Mouse (Mus musculus): ENCODE data around the gene Elobl. TPM values are rescaled to one million over a fixed set of nuclear protein-coding genes. Genes with fewer than 3 reads are reported as not detected.
"Not testable (repeated sequence)": the region's sequence is repeated elsewhere in the genome, so short reads cannot be mapped to it uniquely, and the experiment has no call there.

Gene Elobl
- not detected for total RNA-seq (2021)
- long read RNA-seq, experiment 1, result 0 reads
- long read RNA-seq, experiment 2, result 0 reads

GRCm38 (mm10) chr11:88966881-88967361 is at the start of gene Elobl:
TSS of gene Elobl (minus strand) at chr11:88966931.
- no peak for DNase-seq (ENCODE audit: low spot score in 2 of 2)

GRCm38 (mm10) chr11:89012241-89012640 is 45.5 kb upstream of the Elobl start:
- DNase-seq (ENCODE audit: low spot score in 2 of 2), result no peak

- DNase-seq (ENCODE audit: low spot score in 2 of 2), result no peak
These were observed 42.8 kb upstream of the Elobl start for GRCm38 (mm10) chr11:89009496-89009895.

GRCm38 (mm10) chr11:89009066-89009465 is 42.3 kb upstream of the Elobl start:
- no peak for DNase-seq (ENCODE audit: low spot score in 2 of 2)

GRCm38 (mm10) chr11:89007582-89007981 is 40.9 kb upstream of the Elobl start:
- no peak for DNase-seq (ENCODE audit: low spot score in 2 of 2)

- no peak for DNase-seq (ENCODE audit: low spot score in 2 of 2)
These were observed 39.7 kb upstream of the Elobl start for GRCm38 (mm10) chr11:89006404-89006803.

- DNase-seq (ENCODE audit: low spot score in 2 of 2), result no peak
These were observed 38.7 kb upstream of the Elobl start for GRCm38 (mm10) chr11:89005473-89005872.

- no peak for DNase-seq (ENCODE audit: low spot score in 2 of 2)
These were observed 37.0 kb upstream of the Elobl start for GRCm38 (mm10) chr11:89003726-89004125.

- no peak for DNase-seq (ENCODE audit: low spot score in 2 of 2)
These were observed 36.3 kb upstream of the Elobl start for GRCm38 (mm10) chr11:89003078-89003477.

- peak in 1 of 2 experiments; percentile 6 for DNase-seq (ENCODE audit: low spot score in 2 of 2)
These were observed 35.9 kb upstream of the Elobl start for GRCm38 (mm10) chr11:89002621-89003020.

GRCm38 (mm10) chr11:89002068-89002467 is 35.3 kb upstream of the Elobl start:
- no peak for DNase-seq (ENCODE audit: low spot score in 2 of 2)

GRCm38 (mm10) chr11:89001569-89001968 is 34.8 kb upstream of the Elobl start:
- DNase-seq (ENCODE audit: low spot score in 2 of 2), result no peak

GRCm38 (mm10) chr11:89000527-89000819 is 33.7 kb upstream of the Elobl start:
- DNase-seq (ENCODE audit: low spot score in 2 of 2), result no peak

- DNase-seq (ENCODE audit: low spot score in 2 of 2), result peak in 1 of 2 experiments; percentile 41
These were observed 33.2 kb upstream of the Elobl start for GRCm38 (mm10) chr11:88999723-89000526.

GRCm38 (mm10) chr11:88998974-88999722 is 32.4 kb upstream of the Elobl start, which contains the start of gene Trim25:
TSS of gene Trim25 (plus strand) at chr11:88999376.
- peak; percentile 80 to 92 for DNase-seq (ENCODE audit: low spot score in 2 of 2)

- DNase-seq (ENCODE audit: low spot score in 2 of 2), result no peak
These were observed 31.7 kb upstream of the Elobl start for GRCm38 (mm10) chr11:88998406-88998805.

GRCm38 (mm10) chr11:88997343-88997742 is 30.6 kb upstream of the Elobl start:
- not testable (repeated sequence) for DNase-seq (ENCODE audit: low spot score in 2 of 2)

GRCm38 (mm10) chr11:88996427-88996826 is 29.7 kb upstream of the Elobl start:
- DNase-seq (ENCODE audit: low spot score in 2 of 2), result peak in 1 of 2 experiments; percentile 6

GRCm38 (mm10) chr11:88995616-88996015 is 28.9 kb upstream of the Elobl start:
- DNase-seq (ENCODE audit: low spot score in 2 of 2), result no peak

- DNase-seq (ENCODE audit: low spot score in 2 of 2), result no peak
These were observed 27.8 kb upstream of the Elobl start for GRCm38 (mm10) chr11:88994492-88994891.

GRCm38 (mm10) chr11:88993625-88994024 is 26.9 kb upstream of the Elobl start:
- DNase-seq (ENCODE audit: low spot score in 2 of 2), result peak in 1 of 2 experiments; percentile 37

- peak in 1 of 2 experiments; percentile 6 for DNase-seq (ENCODE audit: low spot score in 2 of 2)
These were observed 26.5 kb upstream of the Elobl start for GRCm38 (mm10) chr11:88993186-88993585.
